Mouse (Mus musculus) layer of hippocampus, postnatal 36 days (tissue): ENCODE measurements around the gene Col4a1. TPM values are rescaled to one million over a fixed set of nuclear protein-coding genes. Genes with fewer than 3 reads are reported as not detected.
A peak's percentile ranks its signal among the peaks of the same experiment; 100 is the strongest.

ENCODE experiments used
- DNase-seq, 2 experiments: peaks; one replicate each; pipeline ENCODE4 v3.0.0; 2022
- total RNA-seq, 2 experiments: library from RNA; stranded (reverse); gene quantifications; 2 replicates each; pipeline ENCODE4 v1.2.3; 2021

Gene Col4a1
- total RNA-seq, 2 experiments from 2014 or later = 47.7 to 51.9 TPM

DNA sequence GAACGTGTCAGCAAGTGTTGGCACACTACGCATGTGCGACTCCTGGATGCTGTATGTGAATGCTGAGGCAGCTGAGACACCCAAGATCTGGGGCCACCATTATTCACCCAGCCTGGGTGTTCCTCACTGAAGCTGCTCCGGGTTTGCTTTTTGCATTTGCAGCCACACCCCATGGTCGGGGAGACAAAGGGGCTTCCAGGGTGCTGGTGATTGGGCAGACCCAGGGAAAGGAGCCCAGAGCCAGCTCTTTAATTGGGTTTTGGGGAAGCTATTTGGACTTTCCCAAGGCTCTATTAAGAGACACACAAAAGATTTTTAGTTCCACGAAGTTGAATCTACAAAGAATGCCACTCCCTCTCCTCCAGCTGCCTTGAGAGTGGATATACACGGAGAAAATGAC lies 85.2 kb downstream of the Col4a1 start:
- no peak for DNase-seq

DNA sequence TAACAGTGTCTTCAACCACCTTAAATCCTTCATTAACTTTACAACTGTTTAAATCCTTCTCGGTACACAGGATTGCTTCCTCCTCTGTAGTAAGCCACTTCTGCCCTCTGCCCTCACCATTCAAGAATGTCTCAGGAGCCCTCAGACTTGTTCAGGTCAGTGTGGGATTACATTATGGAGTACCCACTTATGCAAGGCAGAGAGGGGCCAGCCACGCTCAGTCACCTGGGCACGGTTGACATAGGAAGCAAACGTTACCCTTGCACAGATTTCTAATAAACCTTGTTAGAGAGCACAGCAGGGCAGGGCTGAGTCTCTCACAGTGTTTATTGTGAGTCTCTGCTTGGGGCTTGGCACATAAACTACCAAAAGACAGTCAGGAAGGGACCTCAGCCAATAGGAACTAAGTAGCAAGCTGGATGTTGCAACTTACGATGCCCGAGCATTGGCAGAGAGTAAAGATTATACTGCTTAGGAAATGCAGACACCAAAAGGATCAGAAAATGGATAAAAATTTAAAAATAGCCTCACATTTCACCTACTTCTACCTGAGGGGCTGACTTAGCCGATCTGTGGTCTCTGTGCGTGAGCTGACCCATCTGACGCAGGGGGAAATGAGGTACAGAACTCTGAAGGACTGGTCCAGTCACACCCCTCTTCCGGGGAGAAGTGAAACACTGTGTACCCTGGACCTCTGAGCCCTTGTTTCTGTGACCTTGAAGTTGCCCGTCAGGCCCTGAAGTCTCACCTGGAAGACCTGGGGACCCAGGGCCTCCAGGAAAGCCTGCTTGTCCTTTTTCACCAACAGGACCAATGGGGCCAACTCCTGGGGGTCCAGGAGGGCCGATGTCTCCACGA lies 86.8 kb downstream of the Col4a1 start:
- DNase-seq = no peak

DNA sequence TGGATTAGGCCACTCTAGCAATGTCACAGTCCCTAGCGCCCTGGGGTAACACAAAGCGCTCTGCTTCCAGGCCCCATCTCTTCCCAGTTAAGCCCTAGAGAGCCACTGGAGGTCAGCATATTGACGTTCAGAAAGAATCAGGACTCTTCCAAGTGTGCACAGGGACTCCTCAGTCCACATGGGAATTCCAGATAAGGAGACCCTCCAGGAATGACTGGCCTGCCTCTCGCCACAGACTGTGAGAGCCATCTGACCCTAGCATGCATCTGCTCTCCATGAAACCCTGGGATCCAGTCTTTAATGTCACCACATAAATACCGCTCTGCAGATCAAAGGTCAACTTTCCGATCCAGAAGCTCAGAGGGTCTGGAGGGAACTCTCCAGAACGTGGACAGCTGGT lies 88.4 kb downstream of the Col4a1 start:
- no peak for DNase-seq

DNA sequence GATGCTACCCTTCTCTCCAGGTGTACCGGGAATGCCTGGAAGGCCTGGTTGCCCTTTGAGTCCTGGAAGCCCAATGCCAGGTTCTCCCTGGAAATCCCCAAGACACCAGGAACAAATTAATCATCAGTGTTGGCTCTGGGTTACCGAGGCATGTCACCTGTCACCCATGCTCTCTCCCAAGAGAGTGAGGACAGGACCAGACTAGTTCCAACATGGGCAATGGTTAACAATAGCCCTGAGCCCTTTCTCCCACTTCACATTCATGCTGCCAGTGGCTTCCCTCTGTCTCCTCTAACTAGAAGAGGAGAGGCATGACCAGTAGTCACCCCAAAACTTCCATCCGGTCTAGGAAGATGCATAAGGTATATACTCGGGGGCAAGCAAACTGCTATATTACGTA lies 91.3 kb downstream of the Col4a1 start:
- DNase-seq = no peak

DNA sequence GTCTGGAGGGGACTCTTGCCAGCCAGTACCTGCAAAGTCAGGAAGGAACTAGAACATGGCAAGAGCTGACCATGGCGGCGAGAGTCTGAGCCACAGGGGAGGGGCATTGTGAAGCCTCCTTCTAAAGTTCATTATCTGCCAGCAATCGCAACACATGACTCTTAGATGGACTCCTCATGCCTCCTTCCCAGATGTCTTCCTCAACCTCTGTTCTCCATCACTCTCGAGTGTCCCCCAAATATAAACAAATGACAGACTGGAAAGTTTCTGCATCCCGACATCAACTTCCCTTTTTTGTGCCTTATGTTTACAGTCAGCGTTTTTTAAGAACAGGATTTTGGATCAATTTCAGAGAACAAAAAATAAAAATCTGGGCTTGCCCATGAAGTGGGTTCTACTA lies 93.3 kb downstream of the Col4a1 start:
- DNase-seq = no peak

DNA sequence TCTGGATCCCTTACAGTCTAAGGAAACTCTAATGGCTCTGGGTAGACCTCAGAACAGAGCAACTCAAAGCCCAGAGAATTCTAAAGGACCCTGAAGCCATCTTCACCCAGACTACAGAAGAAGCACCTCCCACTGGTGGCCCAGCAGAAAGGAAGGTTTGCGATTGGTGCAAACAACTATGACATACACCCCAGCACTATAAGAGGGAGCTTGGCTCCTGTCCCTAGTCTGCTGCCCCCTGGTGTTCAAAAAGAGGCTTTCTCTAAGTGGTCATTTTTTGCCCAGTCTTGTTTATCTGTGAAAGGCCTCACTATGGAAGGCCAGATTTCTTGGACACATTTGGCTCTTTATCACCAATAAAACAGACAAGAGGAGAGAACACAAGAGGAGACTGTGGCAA lies 97.4 kb downstream of the Col4a1 start:
- DNase-seq = peak; percentile 16 to 24

DNA sequence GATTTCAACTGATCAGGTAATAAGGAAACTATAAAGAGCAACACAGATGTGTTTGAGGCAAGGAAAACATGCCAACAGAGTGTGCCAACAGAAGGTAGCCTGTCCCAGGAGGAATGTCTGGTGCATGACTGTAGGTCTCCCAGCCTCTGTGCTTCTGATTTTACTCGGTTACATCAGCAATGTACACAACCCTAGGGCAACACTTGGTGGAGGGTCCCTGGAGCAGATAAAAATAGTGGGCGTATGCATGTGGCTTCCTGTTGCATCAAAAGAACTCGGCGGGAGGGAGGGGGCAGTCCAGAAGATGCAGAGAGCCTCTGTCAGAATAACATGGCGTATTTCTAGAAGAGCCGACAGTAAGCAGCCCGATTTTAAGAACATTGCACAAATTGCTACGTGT lies 106.1 kb downstream of the Col4a1 start:
- no peak for DNase-seq

DNA sequence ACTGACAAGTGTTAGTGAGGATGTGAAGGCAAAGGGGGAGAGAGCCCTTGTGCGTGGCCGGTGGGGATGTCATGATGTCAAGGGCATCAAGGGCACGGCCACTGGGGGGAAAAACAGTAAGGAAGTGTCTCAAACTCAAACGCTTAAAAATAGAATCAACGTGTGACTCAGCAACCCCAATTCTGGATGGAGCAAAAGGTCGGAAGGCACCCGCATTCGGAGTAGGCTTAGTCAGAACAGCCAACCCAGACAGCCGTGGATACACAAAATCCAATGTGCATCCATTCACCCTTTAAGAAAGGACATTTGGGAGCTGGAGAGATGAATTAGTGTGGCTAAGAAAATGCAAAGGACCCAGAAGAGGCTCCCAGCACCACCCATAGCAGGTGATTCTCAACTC lies 107.1 kb downstream of the Col4a1 start:
- DNase-seq = no peak

DNA sequence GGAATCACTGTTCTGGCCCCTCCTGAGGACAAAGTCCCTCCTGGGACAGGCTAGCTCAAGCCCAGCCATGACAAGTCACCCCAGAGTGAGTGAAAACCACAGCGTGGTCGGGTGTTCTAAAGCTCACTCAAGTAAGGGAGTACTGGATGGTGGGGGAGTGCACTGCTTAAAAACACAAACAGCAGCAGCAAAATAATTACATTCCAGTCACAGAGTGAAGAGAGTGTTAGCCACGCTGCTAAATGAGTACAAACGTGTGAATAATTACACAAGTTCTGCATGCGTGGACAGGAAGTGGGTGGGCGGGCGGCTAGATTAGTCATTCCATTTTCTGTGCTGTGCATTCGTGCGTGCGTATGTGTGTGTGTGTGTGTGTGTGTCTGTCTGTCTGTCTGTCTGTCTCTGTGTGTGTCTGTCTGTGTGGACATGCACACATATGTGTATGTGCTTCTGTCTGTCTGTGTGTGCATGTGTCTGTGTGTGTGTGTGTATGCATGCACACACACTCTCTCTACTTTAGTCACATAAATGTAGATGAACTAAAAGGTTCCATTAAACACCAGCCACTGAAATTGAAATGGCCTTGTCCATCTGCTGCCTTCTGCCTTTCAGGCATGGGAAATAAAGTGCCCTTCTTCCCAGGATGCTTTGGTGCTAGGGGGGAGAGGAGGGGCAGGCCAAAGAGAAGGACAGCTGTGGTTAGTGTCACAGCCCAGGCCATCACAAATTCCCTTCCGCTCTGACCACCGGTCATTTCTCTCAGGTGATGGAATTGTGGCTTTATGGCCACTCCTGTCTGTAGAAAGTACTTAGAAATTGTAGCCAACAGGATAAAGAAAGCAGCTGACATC lies 109.1 kb downstream of the Col4a1 start:
- DNase-seq = no peak

DNA sequence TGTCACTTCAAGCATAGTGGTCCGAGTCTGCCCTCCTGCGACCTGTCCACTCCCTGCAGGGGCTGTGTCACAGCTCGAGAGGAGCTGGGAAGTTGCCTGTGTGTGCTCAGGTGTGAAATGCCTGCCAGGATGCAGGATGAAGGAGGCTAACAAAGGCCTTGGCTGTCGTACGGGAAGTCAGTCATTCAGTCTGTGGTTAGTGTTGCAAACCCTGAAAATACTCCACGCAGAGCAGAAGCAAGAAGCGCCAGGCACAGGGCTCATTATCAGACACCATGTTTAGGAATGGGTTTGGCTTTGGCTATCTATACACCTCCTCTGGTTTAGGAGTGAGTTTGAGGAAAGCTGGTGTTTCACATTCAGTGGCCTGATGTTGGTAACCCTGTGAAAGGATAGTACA lies 114.0 kb downstream of the Col4a1 start:
- no peak for DNase-seq

DNA sequence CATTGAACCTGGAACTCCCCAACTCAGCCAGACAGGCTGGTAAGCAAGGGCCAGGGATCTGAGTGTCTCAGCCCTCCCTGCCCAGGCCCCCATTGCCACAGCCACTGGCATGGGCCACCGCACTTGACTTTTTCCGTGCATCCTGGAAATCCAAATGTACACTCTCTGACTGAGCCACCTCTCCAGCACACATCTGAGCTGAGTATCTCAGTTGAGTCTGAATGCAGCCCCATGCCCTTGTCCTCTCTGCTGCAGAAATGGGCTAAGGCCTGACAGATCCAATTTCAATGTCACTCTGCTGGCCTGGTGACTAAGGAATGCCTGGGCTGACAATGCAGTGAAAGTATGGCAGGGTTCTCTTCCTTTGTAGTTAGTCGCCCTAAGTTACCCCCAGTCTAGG lies 114.6 kb downstream of the Col4a1 start:
- DNase-seq = no peak

DNA sequence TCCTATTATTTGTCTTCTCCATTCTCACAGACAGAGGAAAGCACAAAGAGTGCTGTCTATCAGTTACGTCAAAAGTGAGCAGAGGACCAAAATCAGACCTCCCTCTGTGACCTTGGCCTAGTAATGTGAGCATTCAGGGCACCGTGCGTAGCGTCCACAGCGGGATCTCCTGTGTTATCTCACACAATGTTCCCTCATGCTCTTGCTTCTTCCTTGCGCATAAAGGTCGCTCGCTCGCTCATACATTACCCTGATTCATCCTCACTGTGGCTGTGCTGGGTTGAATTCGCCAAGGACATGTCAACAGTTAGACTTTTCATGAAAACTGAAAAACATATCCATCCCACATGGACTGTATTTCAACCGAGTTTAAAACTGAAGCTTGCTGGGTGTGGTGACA lies 115.4 kb downstream of the Col4a1 start:
- DNase-seq = no peak

DNA sequence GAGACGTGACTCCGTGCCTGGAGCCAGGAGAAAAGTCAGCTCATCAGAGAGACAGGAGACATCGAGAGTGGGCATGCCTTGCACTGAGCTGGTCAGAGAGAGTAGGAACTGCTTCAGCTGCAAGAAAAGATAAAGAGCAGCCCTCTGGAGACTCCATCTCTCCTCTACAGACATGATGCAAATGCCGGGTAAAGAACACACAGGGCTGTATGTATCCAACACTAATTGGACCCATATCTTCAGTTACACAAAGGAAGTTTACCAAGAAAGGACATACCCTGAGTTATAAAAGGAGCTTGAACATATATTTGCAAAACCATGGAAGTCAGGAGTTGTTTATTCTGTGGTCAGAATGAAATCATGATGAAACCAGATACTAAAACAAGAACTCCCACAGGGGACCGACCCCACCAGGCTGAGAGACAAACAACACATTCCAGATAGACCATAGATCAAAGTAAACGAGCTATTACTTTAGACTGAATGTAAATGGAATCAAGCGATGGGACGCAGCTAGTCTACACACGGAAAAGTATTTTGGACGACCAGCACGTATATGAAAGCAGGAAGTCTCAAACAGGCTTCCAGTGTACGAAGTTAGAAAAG lies 119.8 kb downstream of the Col4a1 start:
- DNase-seq = no peak

DNA sequence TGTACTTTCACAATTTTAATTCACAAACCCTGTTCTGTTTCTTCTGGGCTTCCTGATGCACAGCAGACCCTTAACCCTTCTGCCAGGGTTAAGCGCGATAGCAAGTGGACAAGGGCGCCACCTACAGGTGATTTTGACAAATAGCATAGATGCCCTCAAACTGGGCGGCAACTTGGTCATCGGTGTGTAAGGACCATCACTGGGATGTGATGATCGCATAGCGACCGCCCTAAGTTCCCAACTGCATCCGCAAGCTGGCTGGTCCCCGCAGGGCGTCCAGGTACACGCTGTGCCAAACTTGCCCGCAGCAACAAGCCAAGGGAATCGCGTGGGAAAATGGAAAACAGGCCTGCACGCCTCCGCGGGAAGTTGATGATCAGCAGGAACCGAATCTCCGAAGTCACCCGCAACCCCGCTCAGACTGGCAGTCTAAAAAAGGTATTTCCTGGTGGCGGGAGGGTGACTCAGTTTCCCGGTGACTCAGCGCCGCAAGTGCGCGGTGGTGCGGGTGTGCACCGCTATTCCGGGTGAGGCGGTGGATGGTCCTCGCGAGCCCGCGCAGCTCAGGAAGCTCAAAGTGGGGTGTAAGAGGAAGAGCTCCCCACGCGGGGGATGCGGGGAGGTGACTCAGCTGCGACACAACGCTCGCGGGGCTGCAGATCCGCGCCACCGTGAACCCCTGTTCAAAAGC lies 124.9 kb downstream of the Col4a1 start:
- DNase-seq = peak; percentile 68

DNA sequence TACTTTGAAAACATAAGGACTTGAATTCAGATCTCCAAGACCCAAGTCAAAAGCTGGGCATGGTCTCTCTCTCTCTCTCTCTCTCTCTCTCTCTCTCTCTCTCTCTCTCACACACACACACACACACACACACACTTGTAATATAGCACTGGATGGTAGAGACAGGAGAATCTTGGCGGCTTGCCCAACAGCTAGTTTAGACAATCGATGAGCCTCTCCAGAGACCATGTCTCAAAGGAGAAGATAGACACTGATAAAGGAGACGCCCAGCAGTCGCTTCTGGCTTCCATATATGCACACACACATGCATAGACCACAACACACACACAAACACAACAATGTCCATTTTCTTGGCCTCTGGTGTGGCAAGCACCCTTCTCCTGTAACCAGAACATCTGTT lies 126.2 kb downstream of the Col4a1 start:
- no peak for DNase-seq

DNA sequence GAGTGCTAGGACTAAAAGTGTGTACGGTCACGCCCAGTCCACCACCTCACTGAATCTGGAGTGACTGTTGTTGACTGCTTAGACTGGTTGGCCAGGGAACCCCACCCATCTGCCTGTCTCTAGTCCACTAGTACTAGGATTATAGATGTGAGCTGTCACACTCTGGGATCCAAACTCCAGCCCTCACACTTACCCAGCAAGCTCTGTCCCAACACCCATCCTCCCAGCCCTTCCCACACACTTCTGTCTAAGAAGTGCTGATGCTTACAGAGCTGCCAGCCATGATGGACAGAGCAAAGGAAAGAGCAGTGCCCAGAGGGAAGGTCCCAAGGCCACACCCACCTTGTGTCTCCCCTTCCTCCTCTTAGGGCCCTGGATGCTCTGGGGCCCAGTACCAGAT lies 127.0 kb downstream of the Col4a1 start:
- no peak for DNase-seq

DNA sequence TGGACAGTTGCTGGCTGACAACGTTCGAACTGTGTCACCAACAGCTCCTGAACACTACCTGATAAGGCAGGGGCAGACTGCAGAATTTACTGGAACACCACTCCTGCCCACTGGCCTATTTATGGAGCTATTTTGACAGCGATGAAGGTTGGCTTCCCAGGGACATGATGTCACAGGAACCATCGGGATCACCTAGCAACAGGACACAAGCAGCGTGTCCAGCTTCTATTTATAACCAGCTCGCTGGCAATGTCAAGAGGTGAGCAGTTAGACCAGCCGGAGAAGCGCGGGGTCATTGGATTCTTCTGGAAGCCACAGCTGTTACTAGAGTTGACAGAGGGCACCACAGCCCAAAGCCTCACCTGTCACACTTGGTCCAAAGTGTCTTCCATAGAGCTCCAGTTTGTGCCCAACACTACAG lies 129.0 kb downstream of the Col4a1 start:
- no peak for DNase-seq

DNA sequence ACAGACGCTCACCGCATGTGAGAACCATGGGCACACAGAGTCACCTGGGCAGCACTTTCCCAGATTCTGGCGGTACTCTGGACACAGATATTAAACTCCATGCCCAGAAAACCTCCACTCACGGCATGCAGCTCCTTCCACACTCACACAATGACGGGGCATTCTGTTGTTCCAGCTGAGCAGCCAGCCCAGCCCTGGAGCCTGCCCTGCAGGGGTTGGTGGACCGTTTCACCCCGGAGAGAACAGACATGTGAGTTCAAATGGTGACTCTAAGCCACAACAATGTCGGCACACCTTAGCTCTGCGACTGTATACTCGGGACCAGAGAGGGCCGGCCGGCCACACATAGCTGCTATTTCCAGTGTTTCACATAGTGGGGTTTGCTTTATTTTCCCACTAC lies 130.0 kb downstream of the Col4a1 start:
- no peak for DNase-seq

DNA sequence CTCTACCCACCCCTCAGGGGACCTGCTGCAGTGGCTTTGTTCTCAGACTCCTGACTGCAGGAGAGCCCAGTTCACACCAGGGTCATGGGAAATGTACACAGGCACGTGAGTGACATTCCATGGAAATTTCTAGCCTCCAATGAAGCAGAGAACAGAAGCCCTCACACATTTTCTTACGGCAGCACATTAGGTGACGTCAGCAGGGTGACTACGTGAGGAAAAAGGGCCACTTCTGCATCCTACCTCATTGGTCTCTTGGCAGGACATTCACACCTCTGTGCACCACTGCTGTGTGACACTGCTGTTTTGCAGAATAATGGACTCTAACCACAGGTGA lies 130.5 kb downstream of the Col4a1 start:
- no peak for DNase-seq

DNA sequence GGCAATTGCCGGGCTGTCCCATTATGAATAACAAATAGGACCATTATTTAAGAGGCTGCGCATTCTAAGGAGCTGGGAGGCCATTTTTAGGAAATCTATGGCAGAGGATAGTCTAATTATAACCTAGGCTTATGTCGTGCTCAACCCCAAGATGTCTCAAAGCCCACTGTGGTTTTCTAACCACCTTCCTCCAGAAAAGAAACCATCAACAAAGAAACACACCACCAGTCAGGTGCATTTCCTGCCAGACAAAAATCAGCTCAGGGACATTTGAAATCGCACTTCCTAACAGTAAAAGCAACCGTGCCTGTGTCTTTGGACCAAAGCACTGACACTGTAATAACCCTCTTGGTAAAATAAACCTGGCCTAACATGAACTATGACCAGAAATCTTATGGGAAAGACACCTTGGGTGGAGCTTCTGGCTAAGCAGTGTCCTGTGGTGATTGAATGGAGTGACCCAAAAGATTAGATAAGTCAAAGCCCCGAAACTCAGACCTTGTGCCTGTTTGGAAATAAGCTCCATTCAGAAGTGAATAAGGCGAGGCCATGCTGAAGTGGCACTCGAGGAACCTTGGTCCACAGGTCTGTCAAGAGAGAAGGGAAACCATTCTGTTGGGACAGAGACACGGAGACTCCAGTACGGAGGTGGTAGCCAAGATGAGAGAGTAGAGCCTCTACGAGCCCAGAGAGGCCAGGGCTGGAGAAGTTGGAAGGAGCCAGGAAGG lies 131.0 kb downstream of the Col4a1 start:
- no peak for DNase-seq

DNA sequence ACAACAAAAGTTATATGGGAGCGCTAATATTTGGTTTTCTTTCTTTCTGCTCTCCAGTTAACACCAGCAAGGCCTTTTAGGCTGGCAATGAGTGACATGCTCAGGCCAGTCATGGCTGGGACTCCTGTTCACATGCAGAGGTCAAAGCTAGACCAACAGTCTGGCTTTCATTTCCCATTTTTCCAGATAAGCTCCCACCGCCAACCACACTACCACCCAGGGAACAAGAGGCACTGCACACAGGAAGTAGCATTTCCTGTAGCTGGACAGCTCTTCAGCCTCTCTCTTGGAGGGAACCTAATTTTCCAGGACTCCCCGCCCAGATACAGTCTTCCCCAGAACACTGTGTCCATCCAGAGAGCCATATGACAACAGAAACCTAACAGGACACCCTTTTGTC lies 132.8 kb downstream of the Col4a1 start:
- DNase-seq = no peak

DNA sequence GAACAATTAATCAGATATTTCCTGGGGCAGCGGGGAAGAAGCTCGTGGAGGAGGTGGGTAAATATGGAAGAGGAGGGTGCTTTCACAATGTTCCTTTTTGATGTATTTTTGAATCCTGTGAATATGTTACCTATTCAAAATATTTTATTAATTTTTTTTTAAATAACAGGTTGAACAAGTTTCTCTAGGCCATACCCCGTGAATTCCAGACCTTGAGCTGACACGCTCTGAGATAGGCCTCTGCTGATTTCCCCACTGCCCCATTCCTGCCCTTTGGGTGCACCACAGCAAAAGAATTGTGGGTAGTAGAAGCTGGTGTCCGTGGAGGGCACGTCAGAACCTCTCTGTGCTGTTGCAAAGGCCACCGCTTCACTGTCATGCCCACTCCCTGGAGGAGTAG lies 136.2 kb downstream of the Col4a1 start:
- no peak for DNase-seq
